Mouse (Mus musculus): ENCODE measurements around the gene Fam24b. TPM values are rescaled to one million over a fixed set of nuclear protein-coding genes. Genes with fewer than 3 reads are reported as not detected.
A peak's percentile ranks its signal among the peaks of the same experiment; 100 is the strongest.

The Fam24b gene
- not detected for total RNA-seq (2021)
- long read RNA-seq, experiment 1 = 0 reads
- long read RNA-seq, experiment 2 = 0 reads

GRCm38 (mm10) chr7:131329416-131329815, at the start of gene Fam24b:
Gene Fam24b, minus strand, starts transcription at chr7:131329516.
- DNase-seq (ENCODE audit: low spot score in 2 of 2) = no peak

- no peak for DNase-seq (ENCODE audit: low spot score in 2 of 2)
Observed at GRCm38 (mm10) chr7:131371880-131372651, 42.8 kb upstream of the Fam24b start.

DNA sequence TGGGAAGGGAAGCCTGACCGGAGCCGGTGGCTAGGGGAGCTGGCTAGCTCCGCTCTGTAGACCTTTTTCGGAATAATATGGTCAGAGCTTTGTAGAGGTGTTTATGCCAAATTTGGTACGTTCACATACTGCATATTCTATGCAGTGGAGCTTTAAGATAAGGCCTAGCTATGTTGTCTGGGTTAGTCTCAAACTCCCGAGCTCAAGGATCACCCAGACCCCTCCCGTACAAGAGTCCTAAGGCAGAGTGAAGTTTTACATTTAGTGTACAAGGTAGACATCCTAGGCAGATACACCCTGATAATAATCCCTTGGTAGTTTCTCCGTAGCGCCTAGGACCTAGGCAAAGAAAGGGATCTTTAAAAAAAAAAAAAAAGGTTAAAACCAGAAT, 42.1 kb upstream of the Fam24b start:
- DNase-seq (ENCODE audit: low spot score in 2 of 2) = no peak

DNA sequence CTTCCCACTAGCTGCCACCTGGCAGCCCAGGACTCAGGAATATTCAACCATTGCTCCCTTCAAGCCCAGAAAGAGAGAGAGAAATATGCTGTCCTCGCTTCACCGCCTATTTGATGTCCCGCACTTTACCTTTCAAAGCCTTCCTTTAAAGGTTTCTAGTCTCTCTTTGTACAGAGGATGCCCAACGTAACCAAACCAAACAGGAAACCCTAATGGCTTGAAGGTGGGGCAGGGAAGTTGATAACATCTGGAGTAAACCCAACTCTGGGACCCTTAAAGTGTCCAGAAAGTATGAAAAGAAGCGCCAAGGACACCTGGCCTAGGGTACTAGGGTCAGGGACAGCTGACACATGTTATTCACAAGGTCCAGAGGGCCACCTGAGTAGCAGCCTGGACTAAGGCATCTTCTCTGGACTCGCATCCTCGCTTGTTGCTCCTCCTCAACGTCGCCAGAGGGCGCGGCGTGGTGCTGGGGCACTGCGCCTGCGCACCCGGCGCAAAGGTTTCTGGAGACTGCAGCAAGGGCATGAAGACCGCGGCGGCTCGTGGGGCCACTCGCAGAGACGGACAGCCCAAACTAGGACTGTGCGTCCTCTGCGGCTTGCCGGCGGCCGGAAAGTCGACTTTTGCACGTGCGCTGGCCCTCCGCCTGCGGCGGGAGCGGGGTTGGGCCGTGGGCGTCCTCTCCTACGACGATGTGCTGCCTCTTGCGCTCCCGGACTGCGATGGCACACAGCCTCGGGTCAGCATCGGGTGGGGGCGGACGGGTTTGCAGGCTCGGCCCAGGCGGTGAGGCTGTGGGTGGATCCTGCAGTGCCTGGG, 41.5 kb upstream of the Fam24b start, which contains the start of gene Pstk:
Pstk (plus strand) TSS at position 494 of the 822 bp plus-strand sequence.
- DNase-seq (ENCODE audit: low spot score in 2 of 2) = peak; percentile 87 to 93

DNA sequence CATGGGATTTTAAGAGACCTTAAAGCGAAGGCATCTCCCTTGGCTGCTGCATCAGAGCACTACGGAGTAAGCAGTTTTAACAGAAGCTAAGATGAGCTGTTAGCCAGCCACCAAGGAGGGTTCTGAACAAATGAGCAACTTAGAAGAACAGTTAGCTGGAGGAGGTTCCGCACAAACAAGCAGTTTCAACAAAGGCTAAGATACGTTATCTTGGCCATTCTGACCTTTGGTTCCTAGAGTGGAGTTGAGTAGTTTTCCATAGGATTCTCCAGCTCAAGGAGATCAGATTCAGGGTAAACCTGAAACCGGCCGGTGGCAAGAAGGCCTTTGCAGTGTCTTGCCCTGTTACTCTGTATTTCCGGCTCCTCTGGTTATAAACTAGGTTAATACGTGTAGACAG, 34.8 kb upstream of the Fam24b start:
- no peak for DNase-seq (ENCODE audit: low spot score in 2 of 2)

DNA sequence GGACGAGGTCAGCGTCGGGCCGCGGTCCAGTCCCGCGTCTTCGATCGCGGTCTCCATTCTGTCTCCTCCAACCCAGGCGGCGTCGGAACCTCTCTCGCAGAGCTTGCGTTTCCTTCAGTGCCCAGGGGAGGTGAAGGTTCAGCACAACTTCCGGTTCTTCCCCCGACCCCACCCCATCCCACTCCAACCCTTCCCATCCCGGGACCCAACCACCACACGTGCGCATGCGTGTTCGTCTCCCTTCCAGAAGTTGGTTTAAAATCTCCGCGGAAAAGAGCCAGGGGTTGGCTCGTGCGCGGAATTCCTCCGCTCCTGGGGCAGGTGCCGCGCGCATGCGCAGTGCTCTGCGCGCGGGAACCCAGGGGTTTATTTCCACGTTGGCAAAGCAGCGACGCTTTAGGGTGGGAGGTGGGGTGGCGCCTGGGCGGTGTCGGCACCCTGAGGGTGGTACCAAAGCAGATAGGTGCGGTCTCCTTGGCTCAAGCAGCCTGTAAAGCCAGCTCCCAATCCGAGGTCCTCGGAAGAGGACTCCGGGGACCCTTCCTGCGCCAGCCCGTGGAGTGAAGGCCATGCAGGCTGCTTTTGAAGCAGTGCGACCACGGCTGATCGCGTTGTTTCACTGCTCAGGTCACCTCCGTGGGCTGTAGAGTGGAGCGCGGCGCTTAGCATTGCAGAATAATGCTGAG, 33.4 kb upstream of the Fam24b start, which contains the start of gene 2310057M21Rik:
2310057M21Rik (minus strand) TSS at position 145 of the 686 bp plus-strand sequence.
- DNase-seq (ENCODE audit: low spot score in 2 of 2) = peak; percentile 91 to 94

GRCm38 (mm10) chr7:131362269-131362614, 32.9 kb upstream of the Fam24b start:
- no peak for DNase-seq (ENCODE audit: low spot score in 2 of 2)

GRCm38 (mm10) chr7:131356105-131356504, 26.8 kb upstream of the Fam24b start:
- DNase-seq (ENCODE audit: low spot score in 2 of 2) = no peak

DNA sequence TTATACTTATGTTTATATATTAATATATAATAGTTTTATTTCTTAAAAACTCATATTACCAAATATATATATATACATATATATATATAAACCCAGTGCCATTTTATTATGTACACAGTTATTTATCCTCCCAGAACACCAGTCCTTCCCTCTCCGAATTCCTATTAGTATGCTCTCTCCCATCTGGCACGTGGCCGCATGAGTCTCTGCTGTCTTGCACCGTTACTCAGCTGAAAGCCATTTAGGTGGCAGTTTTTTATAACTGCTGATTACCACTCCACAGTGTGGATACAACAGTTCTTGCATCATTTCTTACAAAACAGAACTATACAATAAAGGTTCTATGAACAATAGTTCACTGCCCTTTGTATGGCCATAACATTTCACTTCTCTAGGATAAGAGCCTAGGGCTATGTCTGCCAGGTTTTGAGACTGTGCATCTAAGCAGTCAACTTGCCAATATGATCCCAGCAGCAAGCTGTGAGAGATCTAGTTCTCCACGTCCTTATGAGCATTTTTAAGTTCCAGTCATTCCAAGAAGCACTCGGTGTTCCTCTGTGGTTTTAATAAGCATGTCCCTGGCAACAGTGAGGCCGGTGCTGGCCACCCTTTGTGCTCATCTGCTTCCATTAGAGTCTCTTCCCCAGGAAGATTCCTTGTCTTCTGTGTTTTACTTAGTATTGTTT, 16.7 kb upstream of the Fam24b start:
- no peak for DNase-seq (ENCODE audit: low spot score in 2 of 2)

DNA sequence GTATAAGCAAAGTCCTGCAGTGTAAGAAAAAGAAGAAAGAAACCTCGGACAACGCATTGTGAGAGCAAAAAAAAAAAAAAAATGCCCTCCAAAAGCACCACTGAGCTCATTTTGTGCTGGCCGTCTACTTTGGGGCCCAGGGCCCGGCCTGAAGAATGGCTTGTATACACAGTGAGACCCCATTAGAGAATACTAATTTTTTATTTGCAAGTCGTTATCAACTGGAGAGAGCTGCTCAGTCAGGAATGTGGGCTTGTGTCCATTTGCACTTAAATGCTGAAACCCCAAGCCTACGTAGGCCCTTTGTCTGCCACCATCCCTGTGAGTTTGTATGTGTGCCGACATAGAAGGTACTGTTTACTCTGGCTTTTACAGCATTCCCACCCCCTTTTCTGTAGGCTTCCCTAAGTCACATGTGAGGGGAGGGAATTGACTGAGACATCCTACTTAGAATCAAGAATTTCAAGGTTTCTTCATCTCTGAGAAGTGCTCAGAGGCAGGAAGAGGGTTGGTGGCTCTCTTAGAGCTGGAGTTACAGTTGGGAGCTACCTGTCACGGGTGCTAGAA, 8.3 kb upstream of the Fam24b start:
- DNase-seq (ENCODE audit: low spot score in 2 of 2) = no peak

DNA sequence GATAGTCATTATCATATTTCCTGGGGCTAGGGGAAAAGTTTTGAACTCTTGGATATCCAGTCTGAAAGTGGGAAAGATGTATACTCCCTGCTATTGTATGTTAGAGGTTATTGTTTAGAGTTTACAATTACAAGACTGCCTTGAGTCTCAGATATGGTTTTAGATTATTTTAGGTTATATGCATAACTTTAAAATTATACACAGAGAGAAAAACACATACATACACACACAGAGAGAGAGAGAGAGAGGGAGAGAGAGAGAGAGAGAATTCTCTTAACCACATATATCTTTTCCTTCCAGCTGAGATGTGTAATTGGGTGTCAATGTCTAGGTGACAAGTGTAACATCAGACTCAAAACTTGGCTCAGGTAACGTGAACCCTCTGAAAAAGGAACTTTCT, 4.2 kb upstream of the Fam24b start, which contains the start of gene Fam24a:
Fam24a (plus strand) TSS at position 301 of the 400 bp plus-strand sequence.
- DNase-seq (ENCODE audit: low spot score in 2 of 2) = no peak

DNA sequence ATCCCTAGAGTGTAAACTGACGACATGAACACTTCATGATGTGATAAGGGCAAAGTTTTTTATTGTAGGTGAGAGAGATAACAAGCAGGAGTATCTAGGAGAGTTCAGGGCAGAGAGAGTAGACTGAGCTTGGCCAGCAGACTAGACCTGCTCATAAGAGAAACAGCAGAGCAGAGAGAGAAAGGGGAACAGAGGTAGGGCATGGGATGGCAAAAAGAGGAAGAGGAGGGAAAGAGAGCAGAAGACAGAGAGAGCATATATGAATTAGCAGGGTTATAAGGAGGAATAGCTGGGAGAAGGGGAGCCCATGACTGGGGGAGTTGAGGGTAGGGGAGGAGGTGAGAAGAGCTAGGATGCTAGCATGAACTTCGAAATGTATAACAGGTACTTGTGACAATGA, 2.4 kb upstream of the Fam24b start:
- DNase-seq (ENCODE audit: low spot score in 2 of 2) = no peak

DNA sequence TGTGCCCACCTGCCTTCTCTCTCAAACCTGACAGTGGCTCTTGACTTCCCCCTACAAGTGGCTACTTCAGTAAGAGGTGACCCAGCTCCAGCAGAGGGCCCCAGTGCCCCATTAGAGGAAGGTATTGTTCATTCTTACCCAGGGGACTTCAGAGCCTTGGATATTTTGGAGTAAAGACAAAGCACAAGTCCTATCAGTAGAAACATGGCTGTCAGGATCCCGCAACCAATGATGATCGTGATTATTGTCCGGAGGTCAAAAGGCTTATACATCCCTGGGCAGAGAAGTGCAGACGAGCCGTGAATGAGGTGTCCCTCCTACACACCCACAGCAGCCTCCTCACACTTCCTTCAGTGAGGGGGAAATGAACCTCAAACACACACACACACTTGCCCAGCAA, 2.3 kb downstream of the Fam24b start:
- DNase-seq (ENCODE audit: low spot score in 2 of 2) = no peak

DNA sequence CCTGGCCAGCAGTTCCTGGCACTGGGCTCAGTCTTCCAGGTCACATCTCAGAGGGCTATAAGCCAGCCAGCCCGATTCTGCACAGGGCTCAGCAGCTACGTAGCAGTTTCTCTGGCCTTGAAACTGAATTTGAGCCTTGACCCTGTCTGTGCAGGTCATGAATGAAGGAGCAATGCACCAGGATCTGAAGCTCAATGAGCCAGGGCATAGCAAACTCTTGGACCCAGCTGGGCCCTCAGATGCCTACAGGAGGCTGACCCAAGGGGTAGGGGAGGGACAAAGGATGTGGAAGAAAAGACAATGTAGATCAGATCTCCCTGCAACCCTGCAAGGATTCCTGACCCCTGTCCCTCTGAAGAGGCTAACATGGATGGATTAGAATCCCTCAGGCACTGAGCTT, 7.1 kb downstream of the Fam24b start, which contains the start of gene Cuzd1:
Cuzd1 (minus strand) TSS at position 101 of the 400 bp plus-strand sequence.
- DNase-seq (ENCODE audit: low spot score in 2 of 2) = no peak

DNA sequence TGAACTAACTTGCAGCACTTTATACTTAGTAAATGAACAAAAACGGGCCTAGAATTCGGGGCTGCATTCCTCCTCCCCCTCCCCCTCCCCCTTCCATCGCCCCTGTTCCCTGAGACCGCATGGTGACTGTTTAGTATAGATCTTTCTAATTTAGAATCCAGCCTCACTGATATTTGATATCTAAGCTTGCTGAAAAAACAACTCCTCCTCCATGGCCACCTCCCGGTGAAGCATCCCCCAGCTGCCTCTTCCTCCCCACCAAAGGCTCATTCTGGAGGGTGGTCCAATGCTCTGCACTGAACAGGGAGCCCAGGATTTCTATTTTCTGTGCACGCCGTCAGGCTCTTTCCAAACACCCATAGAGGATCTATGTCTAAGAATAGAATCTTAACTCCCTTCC, 11.0 kb downstream of the Fam24b start:
- no peak for DNase-seq (ENCODE audit: low spot score in 2 of 2)

DNA sequence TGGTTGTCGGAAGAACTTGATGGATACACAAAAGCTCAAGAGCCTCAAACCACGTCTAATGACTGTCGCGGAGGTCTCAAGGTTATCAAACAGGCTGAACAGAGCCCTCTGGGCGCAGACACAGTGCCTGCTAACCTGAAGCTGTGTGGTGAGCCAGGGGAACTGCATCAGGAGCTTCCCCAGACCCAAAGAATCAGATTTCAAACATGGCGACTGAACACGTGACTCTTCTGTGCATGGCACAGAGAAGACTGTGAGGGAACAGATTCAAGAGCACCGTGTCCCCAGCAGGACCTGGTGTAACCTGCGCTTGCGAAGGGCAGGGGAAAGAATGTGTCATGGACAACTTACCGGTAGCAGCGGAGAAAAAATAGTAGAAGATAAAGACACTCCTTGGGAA, 11.7 kb downstream of the Fam24b start:
- no peak for DNase-seq (ENCODE audit: low spot score in 2 of 2)

GRCm38 (mm10) chr7:131314493-131314892, 14.8 kb downstream of the Fam24b start:
- no peak for DNase-seq (ENCODE audit: low spot score in 2 of 2)

DNA sequence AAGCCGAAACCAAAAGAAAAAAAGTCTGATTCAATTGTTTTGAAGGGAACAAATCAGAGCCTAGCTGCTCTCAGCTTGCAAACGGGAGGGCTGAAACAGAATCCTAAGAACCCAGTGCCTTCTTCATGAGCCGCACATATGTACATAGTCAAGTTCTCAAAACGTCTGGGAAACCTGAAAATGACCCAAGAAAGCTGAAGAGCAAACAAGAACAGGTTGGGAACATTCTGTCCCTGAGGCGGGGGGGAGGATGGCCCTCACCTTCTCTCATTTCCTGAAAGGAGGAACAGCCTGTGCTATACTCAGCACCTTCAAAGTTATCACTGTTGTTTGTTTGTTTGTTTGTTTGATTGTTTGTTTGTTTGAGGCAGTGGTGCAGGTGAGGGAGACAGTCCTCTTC, 22.6 kb downstream of the Fam24b start:
- DNase-seq (ENCODE audit: low spot score in 2 of 2) = no peak

DNA sequence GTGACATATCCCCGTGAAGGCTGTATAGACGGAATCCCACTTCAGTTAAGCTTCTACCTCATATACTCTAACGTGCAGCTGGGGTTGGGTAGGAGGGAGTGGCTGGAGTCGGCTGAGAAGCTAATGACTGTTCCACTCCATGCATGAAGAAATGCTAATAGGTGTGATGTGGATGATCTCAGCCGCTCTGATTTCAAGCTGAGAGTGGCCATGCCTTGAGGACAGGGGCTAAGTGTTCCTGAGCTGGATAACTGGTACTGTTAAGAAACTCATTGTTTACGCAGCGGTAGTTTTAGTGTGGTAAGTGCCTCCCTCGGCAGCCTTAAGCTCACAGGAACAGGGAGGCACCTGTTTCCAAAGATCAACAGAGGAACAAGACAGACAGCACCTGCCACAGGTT, 26.0 kb downstream of the Fam24b start:
- DNase-seq (ENCODE audit: low spot score in 2 of 2) = no peak

DNA sequence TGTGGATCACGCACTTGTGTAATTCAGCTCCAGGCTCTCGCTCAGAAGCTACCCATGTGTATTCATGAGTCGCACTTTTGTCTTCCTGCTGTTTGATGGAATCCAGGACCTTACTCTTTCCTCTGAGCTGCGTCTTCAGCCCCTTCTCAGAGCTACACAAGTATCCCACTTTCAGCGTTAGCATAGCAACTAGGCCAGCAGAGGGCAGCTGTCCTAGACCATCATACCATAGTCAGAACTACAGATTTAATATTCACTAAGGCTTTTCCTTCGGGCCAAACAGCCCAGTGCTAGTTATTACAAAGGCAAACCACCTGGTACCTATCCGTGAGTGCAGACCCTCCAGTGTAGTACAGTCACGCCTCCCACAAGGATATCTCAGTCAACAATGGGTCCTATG, 32.2 kb downstream of the Fam24b start:
- no peak for DNase-seq (ENCODE audit: low spot score in 2 of 2)

Measured in left cerebral cortex, adult 18-20 months (tissue).